Mouse (Mus musculus) heart, postnatal 0 days (tissue): ENCODE measurements around the gene Hist1h1e.

Experiments
- CTCF ChIP-seq: IDR thresholded peaks from 2 replicates; pipeline ENCODE4 v1.5.1; 2016; ENCODE audit warnings: antibody characterized with exemption, control low read depth, low read depth
- EP300 ChIP-seq: IDR thresholded peaks from 2 replicates; pipeline ENCODE4 v1.6.1; 2016; ENCODE audit warnings: antibody characterized with exemption, low read depth

DNA sequence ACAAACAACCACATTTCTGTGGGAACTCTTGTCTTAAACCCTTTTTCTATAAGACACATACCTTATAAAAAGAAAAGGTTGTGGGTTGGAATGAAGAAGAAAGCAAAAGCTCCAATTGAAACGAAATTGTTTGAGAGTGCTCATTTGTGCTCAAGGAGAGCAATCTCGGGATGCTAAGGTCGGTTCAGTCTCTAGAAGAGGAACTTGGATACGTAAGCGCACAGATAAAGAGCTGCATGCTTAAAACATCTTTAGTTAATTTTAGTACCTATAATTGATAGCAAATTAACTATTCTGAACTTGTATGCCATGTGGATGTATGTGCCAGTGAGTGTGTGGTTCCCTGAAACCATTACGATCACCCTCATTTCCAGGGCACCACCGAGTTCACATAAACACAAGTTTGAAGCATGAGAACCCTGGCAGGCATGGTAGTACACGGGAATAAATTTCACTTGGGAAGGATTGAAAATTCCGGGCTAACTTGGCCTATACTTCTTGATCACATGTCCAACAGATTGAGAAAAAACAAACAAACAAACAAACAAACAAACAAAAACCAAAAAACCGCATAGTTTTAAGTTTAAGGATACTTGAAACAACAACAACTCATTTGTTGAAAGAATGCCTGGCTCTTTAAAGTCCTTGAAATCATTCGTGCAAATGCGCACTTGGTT lies 2.2 kb downstream of the Hist1h1e start:
- TF ChIP-seq CTCF (no peak), EP300 (no peak)
